Mouse (Mus musculus): ENCODE data around the gene Zfp217.
A peak's percentile ranks its signal among the peaks of the same experiment; 100 is the strongest.

The Zfp217 gene

GRCm38 (mm10) chr2:170091563-170092443, 56.1 kb downstream of the Zfp217 start:
- no peak for DNase-seq

GRCm38 (mm10) chr2:170078442-170079017, 69.4 kb downstream of the Zfp217 start:
- DNase-seq = no peak

- DNase-seq = no peak
Observed at GRCm38 (mm10) chr2:170078041-170078440, 69.9 kb downstream of the Zfp217 start.

- no peak for DNase-seq
Observed at GRCm38 (mm10) chr2:170076941-170077490, 70.9 kb downstream of the Zfp217 start.

- DNase-seq = no peak
Observed at GRCm38 (mm10) chr2:170070641-170071241, 77.2 kb downstream of the Zfp217 start.

- no peak for DNase-seq
Observed at GRCm38 (mm10) chr2:170069976-170070375, 77.9 kb downstream of the Zfp217 start.

- DNase-seq = no peak
Observed at GRCm38 (mm10) chr2:170062378-170062777, 85.5 kb downstream of the Zfp217 start.

GRCm38 (mm10) chr2:170060066-170060465, 87.8 kb downstream of the Zfp217 start:
- peak in 1 of 2 experiments; percentile 3 for DNase-seq

- DNase-seq = no peak
Observed at GRCm38 (mm10) chr2:170058774-170059173, 89.1 kb downstream of the Zfp217 start.

Data from cerebellum, postnatal 36 days (tissue).